Mouse (Mus musculus) T-cell, adult 66 days (primary cell): Measurements from ENCODE around the gene Olfr1097. TPM values are rescaled to one million over a fixed set of nuclear protein-coding genes. Genes with fewer than 3 reads are reported as not detected.

Experiments used
- total RNA-seq, 2 experiments: library from RNA; stranded (reverse); gene quantifications; 3 replicates in 1 of 2; 4 replicates in 1 of 2; pipeline ENCODE4 v1.2.4; 2023

Olfr1097 gene
- not detected for total RNA-seq

GRCm38 (mm10) chr2:86892116-86892515 is at the start of gene Olfr1097:
Gene Olfr1097, minus strand, starts transcription at chr2:86892216.

GRCm38 (mm10) chr2:86924445-86924844 is 32.4 kb upstream of the Olfr1097 start, which contains the start of gene Olfr1098:
Gene Olfr1098, minus strand, starts transcription at chr2:86924545.

GRCm38 (mm10) chr2:86874702-86875101 is 17.3 kb downstream of the Olfr1097 start, which contains the start of gene Gm13723:
Gene Gm13723, minus strand, starts transcription at chr2:86874802.

GRCm38 (mm10) chr2:86851596-86851995 is 40.4 kb downstream of the Olfr1097 start, which contains the start of gene Olfr1095:
Gene Olfr1095, minus strand, starts transcription at chr2:86851696.

Other genes starting within 250 kb of the Olfr1097 start
- not detected for gene Olfr1085, start 230.2 kb downstream of the Olfr1097 start, total RNA-seq
- gene Olfr1086, start 212.1 kb downstream of the Olfr1097 start, total RNA-seq: not detected
- gene Olfr1087, start 193.8 kb downstream of the Olfr1097 start, total RNA-seq: not detected
- gene Olfr1089, start 158.5 kb downstream of the Olfr1097 start, total RNA-seq: not detected
- gene Olfr1090, start 133.2 kb downstream of the Olfr1097 start, total RNA-seq: not detected
- gene Olfr1093, start 109.7 kb downstream of the Olfr1097 start, total RNA-seq: not detected
- not detected for gene Olfr141, start 82.2 kb downstream of the Olfr1097 start, total RNA-seq
- gene Olfr1094, start 67.6 kb downstream of the Olfr1097 start, total RNA-seq: not detected
- not detected for gene Olfr1095, start 40.5 kb downstream of the Olfr1097 start, total RNA-seq
- gene Gm13723, start 17.4 kb downstream of the Olfr1097 start, total RNA-seq: not detected
- gene Olfr1098, start 32.3 kb upstream of the Olfr1097 start, total RNA-seq: not detected
- gene Olfr1099, start 68.5 kb upstream of the Olfr1097 start, total RNA-seq: not detected
- not detected for gene Olfr1100, start 87.7 kb upstream of the Olfr1097 start, total RNA-seq
- not detected for gene Olfr1101, start 99.0 kb upstream of the Olfr1097 start, total RNA-seq
- gene Olfr1102, start 106.2 kb upstream of the Olfr1097 start, total RNA-seq: not detected
- not detected for gene Olfr1104, start 134.9 kb upstream of the Olfr1097 start, total RNA-seq
- not detected for gene Olfr1105, start 144.3 kb upstream of the Olfr1097 start, total RNA-seq
- not detected for gene Olfr1106, start 160.1 kb upstream of the Olfr1097 start, total RNA-seq
- not detected for gene Olfr1107, start 183.6 kb upstream of the Olfr1097 start, total RNA-seq
- not detected for gene Olfr1109, start 203.8 kb upstream of the Olfr1097 start, total RNA-seq
- not detected for gene Olfr259, start 222.4 kb upstream of the Olfr1097 start, total RNA-seq
- not detected for gene Olfr1110, start 248.1 kb upstream of the Olfr1097 start, total RNA-seq